Mouse (Mus musculus) left cerebral cortex, postnatal 25 days (tissue): ENCODE results near the gene Aip. TPM values are rescaled to one million over a fixed set of nuclear protein-coding genes. Genes with fewer than 3 reads are reported as not detected.

Source experiments
- DNase-seq, 2 experiments: peaks; one replicate each; pipeline ENCODE4 v3.0.0; 2022; ENCODE audit warnings: low spot score in 2 of 2, mixed read lengths in 1 of 2
- intact Hi-C: fragments of 180-260 bp; cut with DNase I; formaldehyde crosslinking; loops from one replicate; pipeline ENCODE4 v1.15.1; 2025
- total RNA-seq, 2 experiments: library from RNA; stranded (reverse); gene quantifications; 2 replicates each; pipeline ENCODE4 v1.2.3; 2021

Gene Aip
- total RNA-seq, 2 experiments from 2014 or later, result 116 to 118 TPM

DNA sequence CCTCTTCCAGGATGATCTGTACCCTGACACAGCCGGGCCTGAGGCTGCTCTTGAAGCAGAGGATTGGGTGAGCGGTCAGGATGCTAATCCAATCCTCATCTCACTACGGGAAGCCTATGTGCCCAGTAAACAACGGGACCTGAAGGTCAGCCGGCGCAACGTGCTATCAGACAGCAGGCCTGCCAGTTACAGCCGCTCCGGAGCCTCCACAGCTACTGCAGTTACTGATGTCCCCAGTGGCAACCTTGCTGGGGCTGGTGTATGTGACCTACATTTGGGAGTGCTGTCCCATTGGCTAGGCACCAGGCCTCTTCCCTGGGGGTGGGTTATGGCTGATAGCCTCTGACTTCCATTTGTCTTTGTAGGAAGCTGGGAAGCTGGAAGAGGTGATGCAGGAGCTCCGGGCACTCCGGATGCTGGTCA, 27.6 kb upstream of the Aip start, which contains the start of gene Ptprcap:
Gene Ptprcap, plus strand, starts transcription at position 373 of the 423 bp plus-strand sequence.
- no peak for DNase-seq
- intact Hi-C loops, result no loop called here

GRCm38 (mm10) chr19:4152445-4153231, 27.0 kb upstream of the Aip start:
- DNase-seq, result no peak
- intact Hi-C loops, result no loop called here

DNA sequence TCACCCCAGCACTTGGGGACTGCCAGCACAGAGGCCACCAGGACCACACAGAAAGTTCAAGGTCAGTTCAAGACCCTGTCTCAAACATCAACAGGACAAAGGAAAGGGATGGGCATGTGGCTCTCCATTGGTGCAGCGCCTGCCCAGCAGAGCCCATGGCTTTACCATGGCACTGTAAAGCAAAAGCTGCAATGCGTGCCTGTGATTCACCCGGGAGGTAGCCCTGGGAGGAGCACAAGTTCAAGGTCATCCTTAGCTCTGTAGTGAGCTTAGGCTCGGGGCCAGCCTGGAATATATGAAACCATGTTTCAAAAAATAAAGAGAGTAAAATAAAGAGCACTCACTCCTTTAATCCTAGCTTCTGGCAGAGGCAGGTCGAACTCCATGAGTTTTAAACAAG, 26.2 kb upstream of the Aip start:
- DNase-seq, result no peak
- intact Hi-C loops, result no loop called here

DNA sequence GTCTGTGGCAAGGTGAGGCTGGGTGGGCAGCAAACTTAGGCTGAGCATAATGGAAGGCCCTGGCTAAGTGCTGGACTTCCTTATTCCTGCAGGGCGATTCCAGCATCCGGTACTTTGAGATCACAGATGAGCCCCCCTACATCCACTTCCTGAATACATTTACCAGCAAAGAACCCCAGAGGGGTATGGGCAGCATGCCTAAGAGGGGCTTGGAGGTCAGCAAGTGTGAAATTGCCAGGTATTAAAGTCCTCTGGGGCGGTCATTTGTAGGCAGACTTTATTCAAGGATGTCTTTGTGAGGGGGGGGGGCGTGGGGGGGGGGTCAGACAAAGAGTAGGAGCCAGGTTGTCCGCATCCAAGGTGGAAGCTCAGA, 25.8 kb upstream of the Aip start:
- intact Hi-C loops, result no loop called here
- no peak for DNase-seq

GRCm38 (mm10) chr19:4150567-4151487, 25.2 kb upstream of the Aip start:
- intact Hi-C loops, result no loop called here
- no peak for DNase-seq

DNA sequence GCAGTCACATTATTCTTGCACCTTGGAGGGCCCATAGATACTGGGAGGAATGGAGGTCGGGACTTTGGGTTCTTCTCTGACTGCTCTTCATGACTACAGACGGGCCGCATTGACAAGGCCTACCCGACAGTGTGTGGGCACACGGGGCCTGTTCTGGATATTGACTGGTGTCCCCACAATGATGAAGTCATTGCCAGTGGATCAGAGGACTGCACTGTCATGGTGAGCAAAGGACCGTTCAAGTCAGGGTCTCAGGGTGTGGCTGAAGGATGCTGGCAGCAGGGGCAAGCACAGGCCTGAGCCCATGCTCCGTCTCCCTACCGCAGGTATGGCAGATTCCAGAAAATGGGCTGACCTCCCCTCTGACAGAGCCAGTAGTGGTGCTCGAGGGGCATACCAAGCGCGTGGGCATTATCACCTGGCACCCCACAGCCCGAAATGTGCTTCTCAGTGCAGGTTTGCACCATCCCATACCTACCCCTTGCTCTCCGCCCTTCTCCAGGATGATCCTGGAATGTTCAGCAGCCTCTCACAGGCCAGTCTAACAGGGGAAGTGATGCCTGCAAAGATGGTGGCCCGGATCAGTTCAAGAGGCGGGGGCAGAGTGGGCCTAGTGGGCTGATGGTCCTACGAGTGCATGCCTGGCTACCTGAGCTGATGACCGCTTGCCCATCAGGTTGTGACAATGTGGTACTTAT, 24.3 kb upstream of the Aip start:
- no peak for DNase-seq
- intact Hi-C loops, result no loop called here

DNA sequence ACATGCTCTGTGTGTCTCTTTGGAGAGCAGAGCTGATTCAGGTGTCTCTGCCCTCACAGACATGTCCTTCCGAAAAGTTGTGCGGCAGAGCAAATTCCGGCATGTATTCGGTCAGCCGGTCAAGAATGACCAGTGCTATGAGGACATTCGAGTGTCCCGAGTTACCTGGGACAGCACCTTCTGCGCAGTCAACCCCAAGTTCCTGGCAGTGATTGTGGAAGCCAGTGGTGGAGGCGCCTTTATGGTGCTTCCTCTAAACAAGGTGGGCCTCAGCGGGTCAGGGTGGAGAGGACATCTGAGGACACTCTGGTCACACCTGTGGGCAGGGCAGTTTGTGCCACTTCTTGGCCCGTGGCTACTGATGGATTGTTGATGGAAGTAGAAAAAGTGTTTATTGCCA, 23.6 kb upstream of the Aip start:
- no peak for DNase-seq
- intact Hi-C loops, result no loop called here

DNA sequence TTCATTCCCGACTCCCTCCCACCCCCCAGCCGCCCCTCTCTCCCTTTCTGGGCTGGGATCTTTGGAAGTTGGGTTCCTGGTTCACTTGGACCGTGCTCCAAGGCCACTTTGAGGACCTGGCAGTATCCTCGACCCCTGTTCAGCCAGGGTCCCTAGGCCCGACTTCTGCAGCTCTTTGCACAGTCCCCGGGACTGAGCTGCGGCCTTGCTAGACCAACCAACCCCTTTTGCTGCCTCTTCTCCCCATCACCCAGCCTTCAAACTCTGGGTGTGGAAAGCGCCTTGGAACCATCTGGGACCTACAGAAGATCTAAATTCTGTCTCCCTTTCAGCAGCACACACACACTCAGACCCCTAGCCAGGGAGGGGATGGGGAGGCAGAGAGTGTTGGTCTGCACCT, 23.2 kb upstream of the Aip start:
- DNase-seq, result no peak
- intact Hi-C loops, result no loop called here

DNA sequence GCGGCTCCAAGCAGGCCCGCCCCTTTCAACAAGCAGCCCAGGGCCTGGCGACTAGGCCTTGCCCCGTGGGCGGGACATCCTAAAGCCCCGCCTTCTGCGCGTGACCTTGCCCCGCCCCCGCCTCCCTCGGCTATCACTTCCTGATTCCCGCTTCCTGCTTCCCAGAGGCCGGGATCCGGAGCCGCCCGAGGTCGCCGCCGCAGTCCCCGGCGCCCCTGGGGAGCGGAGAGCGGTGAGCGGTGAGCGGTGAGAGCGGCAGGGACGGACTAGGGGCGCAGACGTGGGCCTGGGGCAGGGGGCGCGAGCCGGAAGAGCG, 22.8 kb upstream of the Aip start, which contains the start of gene Coro1b:
Gene Coro1b, plus strand, starts transcription at position 129 of the 316 bp plus-strand sequence.
- peak; percentile 92 to 96 for DNase-seq
- intact Hi-C loops, result no loop called here

DNA sequence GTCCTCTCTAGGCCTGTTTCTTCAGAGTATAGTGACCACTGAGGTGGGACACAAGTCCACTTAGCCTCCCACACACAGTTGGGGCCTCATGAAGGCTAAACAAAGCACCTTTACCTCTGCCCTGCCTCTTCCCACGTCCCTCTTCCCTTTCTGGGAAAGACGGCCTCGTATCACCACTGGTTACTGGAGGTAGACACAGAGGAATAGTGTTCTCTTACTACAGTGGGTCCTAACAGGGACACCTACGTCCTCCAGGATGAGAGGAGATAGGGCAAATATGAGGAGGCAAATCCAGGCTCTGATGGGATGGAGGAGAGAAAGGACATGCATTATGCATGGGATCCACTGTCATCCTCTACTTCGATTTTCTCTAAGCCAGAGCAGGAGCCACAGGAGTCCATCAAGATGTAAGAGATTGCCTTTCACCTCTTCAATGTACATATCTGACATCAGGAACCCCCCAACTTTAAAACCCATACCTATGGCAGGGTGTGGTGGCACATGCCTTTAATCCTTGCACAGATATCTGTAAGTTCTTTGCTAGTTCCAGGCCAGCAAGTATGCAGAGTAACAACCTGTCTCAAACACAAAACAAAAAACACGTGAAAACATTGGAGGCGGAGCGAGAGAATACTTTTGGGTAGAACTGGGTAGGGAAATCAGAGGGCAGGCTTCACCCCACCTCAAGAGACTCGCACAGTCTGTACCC, 22.3 kb upstream of the Aip start:
- intact Hi-C loops, result loop anchor here (2.0 kb wide), 1 partner anchor 17 kb away; no protein-coding TSS in a partner anchor

GRCm38 (mm10) chr19:4147022-4147405, 21.4 kb upstream of the Aip start:
- DNase-seq, result no peak
- intact Hi-C loops, result loop anchor here (2.0 kb wide), 1 partner anchor 16 kb away; no protein-coding TSS in a partner anchor

More for the DNA sequence above, 22.3 kb upstream of the Aip start:
- no peak for DNase-seq

DNA sequence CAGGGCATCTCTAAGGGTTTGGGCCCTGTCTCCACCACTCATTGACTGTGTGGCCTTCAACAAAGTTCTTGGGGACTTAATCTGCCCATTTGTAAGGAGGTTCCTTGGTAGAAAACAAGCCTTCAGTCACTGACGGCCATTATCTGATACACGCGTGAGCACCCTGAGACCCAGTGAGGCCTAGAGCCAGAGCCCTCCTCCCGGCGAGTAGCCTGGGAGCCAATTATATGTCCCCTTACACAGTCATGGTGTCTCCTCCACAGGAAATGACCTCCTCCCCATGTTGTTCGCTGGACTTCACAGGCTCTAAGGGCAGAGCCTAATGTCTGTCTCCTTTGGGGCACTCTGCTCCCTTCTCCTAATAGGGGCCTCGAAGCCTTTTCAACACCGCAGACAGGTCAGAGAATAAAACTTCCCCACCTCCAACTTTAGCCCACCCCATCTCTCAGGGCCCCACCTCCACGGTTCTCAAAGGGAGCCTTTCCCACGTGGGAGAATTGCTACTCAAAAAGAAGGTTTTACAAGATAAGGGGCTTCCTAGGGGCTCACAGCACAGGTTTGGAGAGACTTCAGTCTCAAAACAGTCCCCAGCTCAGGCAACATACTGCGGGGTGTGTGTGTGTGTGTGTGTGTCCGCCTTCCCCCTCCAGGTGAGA, 20.8 kb upstream of the Aip start:
- intact Hi-C loops, result loop anchor here (2.0 kb wide), 1 partner anchor 16 kb away; no protein-coding TSS in a partner anchor

GRCm38 (mm10) chr19:4145936-4146335, 20.3 kb upstream of the Aip start:
- intact Hi-C loops, result loop anchor here (2.0 kb wide), 1 partner anchor 15 kb away; no protein-coding TSS in a partner anchor
- no peak for DNase-seq

More for the DNA sequence above, 20.8 kb upstream of the Aip start:
- no peak for DNase-seq

DNA sequence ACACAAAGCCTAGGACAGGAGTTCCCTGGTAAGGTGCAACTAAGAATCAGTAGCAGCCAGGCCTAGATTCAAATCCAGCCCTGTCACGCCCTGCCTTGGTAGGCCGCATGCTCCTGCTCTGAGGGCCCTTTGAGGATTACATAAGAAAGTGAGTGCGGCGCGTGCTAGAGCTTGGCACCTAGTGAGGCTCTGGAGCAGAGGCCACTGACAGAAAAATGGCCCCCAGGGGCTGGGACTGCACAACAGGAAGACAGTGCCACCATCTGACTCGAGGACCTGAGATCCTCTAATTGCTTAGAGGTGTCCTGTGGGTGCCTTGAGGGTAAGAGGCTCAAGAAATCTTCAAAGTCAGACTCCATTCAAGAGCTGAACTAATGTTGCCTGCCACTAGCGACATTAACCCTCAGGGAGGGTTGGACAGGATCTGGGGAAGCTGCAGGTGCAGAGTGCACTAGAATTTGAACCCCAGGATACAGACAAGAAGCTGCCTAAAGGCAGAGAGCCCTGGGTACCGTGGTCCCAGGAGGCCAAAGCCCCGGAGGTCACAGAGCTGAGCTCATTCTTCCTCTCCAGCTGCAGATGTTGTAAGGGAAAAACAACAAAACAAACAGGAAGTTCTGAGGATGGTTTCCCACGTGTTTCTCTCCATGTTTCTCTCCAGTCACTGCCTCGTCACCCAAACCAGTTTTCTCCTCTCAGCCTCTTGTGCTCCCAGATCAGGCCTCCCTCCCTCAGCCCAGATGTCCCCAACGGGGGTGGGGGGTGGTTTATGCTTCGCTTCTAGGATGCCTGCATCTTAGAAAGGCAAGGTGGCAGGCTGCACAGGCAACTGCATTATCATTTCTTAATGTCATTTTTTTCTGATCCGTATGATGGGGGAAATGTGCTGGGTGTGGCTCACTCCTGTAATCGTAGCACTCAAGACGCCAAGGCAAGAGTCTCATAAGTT, 19.2 kb upstream of the Aip start:
- no peak for DNase-seq
- intact Hi-C loops, result no loop called here

GRCm38 (mm10) chr19:4143759-4144268, 18.2 kb upstream of the Aip start, which contains the start of gene Cabp4:
Gene Cabp4 (minus strand): TSS chr19:4144033.
- DNase-seq, result no peak
- intact Hi-C loops, result no loop called here

GRCm38 (mm10) chr19:4142416-4143173, 16.9 kb upstream of the Aip start:
- DNase-seq, result no peak
- intact Hi-C loops, result no loop called here

GRCm38 (mm10) chr19:4140147-4140546, 14.5 kb upstream of the Aip start:
- DNase-seq, result no peak
- intact Hi-C loops, result no loop called here
